In the genomic region with DNA sequence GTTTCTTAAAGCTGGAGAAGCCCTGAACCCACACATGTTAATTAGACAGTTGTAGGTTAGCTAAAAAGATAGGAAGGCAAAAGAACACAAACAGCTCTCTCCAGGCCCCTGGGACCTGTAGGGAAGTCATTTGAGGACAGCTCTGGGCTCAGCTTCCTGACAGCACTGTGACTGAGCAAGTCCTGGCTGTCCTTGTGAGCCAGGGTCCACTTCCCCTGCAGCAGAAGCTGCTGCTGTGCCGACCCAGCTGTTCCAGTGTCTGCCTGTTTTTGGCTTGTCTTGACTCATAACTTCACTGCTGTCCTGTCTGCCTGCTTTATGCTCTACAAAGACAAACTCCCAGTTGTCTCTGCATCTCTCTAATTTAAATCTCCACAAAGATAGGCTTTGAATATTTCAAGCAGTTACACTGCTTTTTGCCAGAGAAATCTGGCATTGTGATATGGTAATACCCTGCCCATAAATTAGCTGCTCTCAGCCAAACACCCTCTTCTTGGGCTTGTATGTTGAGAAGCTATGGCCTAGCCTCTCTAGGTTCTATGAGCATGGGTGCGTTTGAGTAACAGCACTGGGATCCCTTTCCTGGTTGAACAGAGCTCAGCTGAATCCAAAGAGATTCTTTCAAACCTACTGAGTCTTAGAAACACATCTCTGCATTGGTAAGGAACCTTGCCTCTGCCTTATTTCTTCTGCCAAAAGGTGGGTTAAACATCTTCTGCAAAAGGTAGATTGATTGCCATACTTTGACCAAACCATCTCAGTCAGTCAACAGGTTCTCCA, we compare ENCODE assay signal across 9 mouse cellular contexts.
DNase-seq lines count a peak whose midpoint lies in the region; ATAC-seq and TF ChIP-seq lines count a peak whose summit lies in the region.
"Had no signal": no experiment of that assay in that cellular context is flagged by ENCODE, and none has a peak within 500 bp of the region (broad histone marks: within the 10 kb centered on the region; RNA-seq: fewer than 3 reads in every experiment).

No protein-coding gene starts in this region.

- no peak overlapping the region for H3K4me3 ChIP-seq in forebrain, postnatal 0 days (ENCODE audit: low read depth, low read length)
- H3K4me3 ChIP-seq in forebrain, embryonic 11.5 days (ENCODE audit: low read depth, low read length): no peak overlapping the region
- H3K4me3 ChIP-seq in hindbrain, embryonic 14.5 days (replicated peaks; ENCODE audit: low read length): no peak overlapping the region

- no peaks in the 10 kb centered on the region for H3K4me1 ChIP-seq in forebrain, postnatal 0 days (ENCODE audit: insufficient read depth)
- no peaks in the 10 kb centered on the region for H3K4me1 ChIP-seq in forebrain, embryonic 11.5 days (replicated peaks; ENCODE audit: control insufficient read depth, insufficient read depth, low read length)
- H3K4me1 ChIP-seq in hindbrain, embryonic 14.5 days (replicated peaks; ENCODE audit: control insufficient read depth, insufficient read depth, low read length): no peaks in the 10 kb centered on the region

- H3K9me3 ChIP-seq in forebrain, postnatal 0 days (ENCODE audit: low read length): no peaks in the 10 kb centered on the region
- H3K9me3 ChIP-seq in forebrain, embryonic 11.5 days (ENCODE audit: control insufficient read depth, low read length): no peaks in the 10 kb centered on the region
- no peaks in the 10 kb centered on the region for H3K9me3 ChIP-seq in hindbrain, embryonic 14.5 days (ENCODE audit: control insufficient read depth, low read length)

- H3K27me3 ChIP-seq in forebrain, postnatal 0 days (ENCODE audit: insufficient read depth, low read length): no peaks in the 10 kb centered on the region
- H3K27me3 ChIP-seq in forebrain, embryonic 11.5 days (ENCODE audit: control insufficient read depth, insufficient read depth, low read length): no peaks in the 10 kb centered on the region
- H3K27me3 ChIP-seq in hindbrain, embryonic 14.5 days (ENCODE audit: control insufficient read depth, insufficient read depth, low read length): no peaks in the 10 kb centered on the region

- ATAC-seq in forebrain, postnatal 0 days: peak; percentile 34
- ATAC-seq in forebrain, embryonic 11.5 days (replicated peaks; ENCODE audit: low FRiP score): no peak
- ATAC-seq in hindbrain, embryonic 14.5 days (ENCODE audit: low FRiP score): no peak

- no peaks in the 10 kb centered on the region for H3K36me3 ChIP-seq in forebrain, postnatal 0 days (ENCODE audit: insufficient read depth)
- no peaks in the 10 kb centered on the region for H3K36me3 ChIP-seq in forebrain, embryonic 11.5 days (ENCODE audit: control insufficient read depth, insufficient read depth, low read length)
- no peaks in the 10 kb centered on the region for H3K36me3 ChIP-seq in hindbrain, embryonic 14.5 days (replicated peaks; ENCODE audit: control insufficient read depth, insufficient read depth)

- TF ChIP-seq CTCF in forebrain, postnatal 0 days (IDR thresholded peaks at IDR 0.05; ENCODE audit: low read depth): no peak

- no peak overlapping the region for H3K4me2 ChIP-seq in forebrain, postnatal 0 days (ENCODE audit: low read depth)
- H3K4me2 ChIP-seq in forebrain, embryonic 11.5 days (ENCODE audit: low read depth, low read length, severe bottlenecking): no peak overlapping the region
- H3K4me2 ChIP-seq in hindbrain, embryonic 14.5 days (replicated peaks): no peak overlapping the region

- no peak overlapping the region for H3K9ac ChIP-seq in forebrain, postnatal 0 days
- no peak overlapping the region for H3K9ac ChIP-seq in forebrain, embryonic 11.5 days (ENCODE audit: low read length)
- no peak overlapping the region for H3K9ac ChIP-seq in hindbrain, embryonic 14.5 days

- DNase-seq in forebrain, postnatal 0 days: no peak
- no peak for DNase-seq in forebrain, embryonic 11.5 days (ENCODE audit: low spot score)
- DNase-seq in ES-CJ7 (ENCODE audit: low read depth, low spot score): peak; percentile 70
- DNase-seq in gastrocnemius, postnatal 10 days: peak; percentile 30
- peak; percentile 39 to 42 for DNase-seq in lung, adult 18-20 months
- DNase-seq in left cerebral cortex, adult 9 months (ENCODE audit: low spot score in 2 of 2): no peak
- DNase-seq in layer of hippocampus, postnatal 25 days (ENCODE audit: extremely low spot score in 1 of 2, low spot score in 1 of 2): no peak
- no peak for DNase-seq in hindbrain, embryonic 14.5 days (ENCODE audit: low spot score)

- WGBS in forebrain, postnatal 0 days: 56% methylated on average over 2 of the region's 2 CpGs
- 53% methylated on average over 2 of the region's 2 CpGs for WGBS in forebrain, embryonic 11.5 days
- WGBS in hindbrain, embryonic 14.5 days: 64% methylated on average over 2 of the region's 2 CpGs

- no peak overlapping the region for H3K27ac ChIP-seq in forebrain, postnatal 0 days (ENCODE audit: low read depth, low read length)
- H3K27ac ChIP-seq in forebrain, embryonic 11.5 days (ENCODE audit: low read depth, low read length): no peak overlapping the region
- no peak overlapping the region for H3K27ac ChIP-seq in hindbrain, embryonic 14.5 days
- H3K27ac ChIP-seq: stomach, postnatal 0 days had no signal

Comparison
In these comparisons a context has a peak if more than half of its experiments do, and no peak if none do; other contexts are left out.
1. DNase-seq: peak in ES-CJ7 (single experiment), gastrocnemius, postnatal 10 days (single experiment) and lung, adult 18-20 months (2 of 2); none in forebrain, postnatal 0 days (single experiment), forebrain, embryonic 11.5 days (single experiment), left cerebral cortex, adult 9 months (0 of 2), layer of hippocampus, postnatal 25 days (0 of 2) and hindbrain, embryonic 14.5 days (single experiment).